Mouse (Mus musculus): ENCODE data around the gene Lamb2. TPM values are rescaled to one million over a fixed set of nuclear protein-coding genes. Genes with fewer than 3 reads are reported as not detected.

Lamb2 gene
- polyA plus RNA-seq, 1 experiment from 2014 or later = 10.9 TPM

DNA sequence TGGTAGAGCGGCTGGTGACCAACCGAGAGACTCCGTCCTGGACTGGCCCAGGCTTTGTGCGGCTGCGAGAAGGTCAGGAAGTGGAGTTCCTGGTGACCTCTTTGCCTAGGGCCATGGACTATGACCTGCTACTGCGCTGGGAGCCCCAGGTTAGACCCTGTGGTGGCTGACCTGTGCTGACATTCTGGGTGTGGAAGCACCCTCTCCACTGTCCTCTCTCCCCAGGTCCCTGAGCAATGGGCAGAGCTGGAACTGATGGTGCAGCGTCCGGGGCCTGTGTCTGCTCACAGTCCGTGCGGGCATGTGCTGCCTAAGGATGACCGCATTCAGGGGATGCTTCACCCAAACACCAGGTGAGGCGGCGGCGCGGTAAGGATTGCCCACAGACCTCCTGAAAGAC is 4.5 kb downstream of the Lamb2 start:
- no peak for ATAC-seq
- H3K27me3 ChIP-seq (replicated peaks) = peaks cover 17% of the 10 kb centered on the region
- no peak overlapping the region for H3K27ac ChIP-seq
- H3K9ac ChIP-seq = no peak overlapping the region
- H3K4me2 ChIP-seq = no peak overlapping the region
- peaks cover 17% of the 10 kb centered on the region for H3K4me1 ChIP-seq
- H3K4me3 ChIP-seq = no peak overlapping the region
- peaks cover 45% of the 10 kb centered on the region for H3K36me3 ChIP-seq
- WGBS (ENCODE audit: insufficient replicate concordance) = 82% methylated on average over 15 of the region's 15 CpGs
- H3K9me3 ChIP-seq (replicated peaks) = no peaks in the 10 kb centered on the region

DNA sequence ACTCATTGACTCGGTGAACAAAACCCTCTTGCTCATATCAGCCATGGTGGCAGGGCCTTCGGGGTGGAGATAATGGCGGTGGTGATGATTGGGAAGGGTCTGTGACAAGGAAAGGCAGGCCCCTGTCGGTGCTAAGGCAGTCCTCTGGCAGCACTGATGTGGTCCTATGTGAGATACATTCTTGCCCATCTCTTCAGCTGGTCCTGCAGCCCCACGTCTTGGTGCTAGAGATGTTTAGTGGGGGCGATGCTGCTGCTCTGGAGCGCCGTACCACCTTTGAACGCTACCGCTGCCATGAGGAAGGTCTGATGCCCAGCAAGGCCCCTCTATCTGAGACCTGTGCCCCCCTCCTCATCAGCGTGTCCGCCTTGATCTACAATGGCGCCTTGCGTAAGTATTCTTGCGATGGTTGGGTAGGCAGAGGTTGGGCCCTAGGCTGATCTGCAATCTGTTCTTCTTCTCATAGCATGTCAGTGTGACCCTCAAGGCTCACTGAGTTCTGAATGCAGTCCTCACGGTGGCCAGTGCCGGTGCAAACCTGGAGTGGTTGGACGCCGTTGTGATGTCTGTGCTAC is 5.9 kb downstream of the Lamb2 start:
- WGBS (ENCODE audit: insufficient replicate concordance) = 80% methylated on average over 19 of the region's 19 CpGs
- Histone ChIP-seq H3K4me1 (peaks cover 13% of the 10 kb centered on the region), H3K9me3 (replicated peaks) (no peaks in the 10 kb centered on the region), H3K4me3 (no peak overlapping the region), H3K4me2 (no peak overlapping the region), H3K36me3 (peaks cover 45% of the 10 kb centered on the region), H3K9ac (no peak overlapping the region), H3K27me3 (replicated peaks) (peaks cover 3% of the 10 kb centered on the region; the same call in 1 of the 2 replicates), H3K27ac (no peak overlapping the region)
- no peak for ATAC-seq

DNA sequence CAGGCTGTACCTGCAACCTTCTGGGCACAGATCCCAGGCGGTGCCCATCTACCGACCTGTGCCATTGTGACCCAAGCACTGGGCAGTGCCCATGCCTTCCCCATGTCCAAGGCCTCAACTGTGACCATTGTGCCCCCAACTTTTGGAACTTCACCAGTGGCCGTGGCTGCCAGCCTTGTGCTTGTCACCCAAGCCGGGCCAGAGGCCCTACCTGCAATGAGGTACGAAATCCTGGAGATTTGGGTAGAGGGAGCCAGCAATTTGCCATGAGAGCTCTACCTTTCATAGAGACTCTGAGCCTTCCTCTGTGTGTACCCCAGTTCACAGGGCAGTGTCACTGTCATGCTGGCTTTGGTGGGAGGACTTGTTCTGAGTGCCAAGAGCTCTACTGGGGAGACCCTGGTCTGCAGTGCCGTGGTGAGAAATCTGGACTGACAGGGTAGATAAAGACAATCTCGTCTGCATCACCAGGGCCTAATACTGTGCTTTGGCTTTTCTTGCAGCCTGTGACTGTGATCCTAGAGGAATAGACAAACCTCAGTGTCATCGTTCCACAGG is 7.5 kb downstream of the Lamb2 start:
- 75% methylated on average over 8 of the region's 8 CpGs for WGBS (ENCODE audit: insufficient replicate concordance)

DNA sequence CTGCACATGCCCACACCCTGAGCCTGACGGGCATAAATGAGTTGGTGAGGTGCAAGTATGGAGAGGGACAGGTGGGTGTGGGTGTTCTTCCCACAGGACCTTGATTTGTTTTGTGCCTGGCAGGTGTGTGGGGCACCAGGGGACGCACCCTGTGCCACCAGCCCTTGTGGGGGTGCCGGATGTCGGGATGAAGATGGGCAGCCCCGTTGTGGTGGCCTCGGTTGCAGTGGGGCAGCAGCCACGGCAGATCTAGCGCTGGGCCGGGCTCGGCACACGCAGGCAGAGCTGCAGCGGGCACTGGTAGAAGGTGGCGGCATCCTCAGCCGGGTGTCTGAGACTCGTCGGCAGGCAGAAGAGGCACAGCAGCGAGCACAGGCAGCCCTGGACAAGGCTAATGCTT is 8.9 kb downstream of the Lamb2 start:
- peaks cover 26% of the 10 kb centered on the region for H3K4me1 ChIP-seq
- no peak overlapping the region for H3K4me2 ChIP-seq
- ATAC-seq = no peak
- H3K27ac ChIP-seq = no peak overlapping the region
- 82% methylated on average over 17 of the region's 17 CpGs for WGBS (ENCODE audit: insufficient replicate concordance)
- no peak overlapping the region for H3K4me3 ChIP-seq
- H3K36me3 ChIP-seq = peaks cover 57% of the 10 kb centered on the region
- no peak overlapping the region for H3K9ac ChIP-seq
- no peaks in the 10 kb centered on the region for H3K27me3 ChIP-seq (replicated peaks)
- H3K9me3 ChIP-seq (replicated peaks) = no peaks in the 10 kb centered on the region

More for the DNA sequence above, 7.5 kb downstream of the Lamb2 start:
- H3K9ac ChIP-seq = no peak overlapping the region
- H3K4me1 ChIP-seq = peaks cover 19% of the 10 kb centered on the region
- no peaks in the 10 kb centered on the region for H3K27me3 ChIP-seq (replicated peaks)
- no peak overlapping the region for H3K27ac ChIP-seq
- no peaks in the 10 kb centered on the region for H3K9me3 ChIP-seq (replicated peaks)
- no peak overlapping the region for H3K4me3 ChIP-seq
- no peak for ATAC-seq
- peaks cover 47% of the 10 kb centered on the region for H3K36me3 ChIP-seq
- H3K4me2 ChIP-seq = no peak overlapping the region

DNA sequence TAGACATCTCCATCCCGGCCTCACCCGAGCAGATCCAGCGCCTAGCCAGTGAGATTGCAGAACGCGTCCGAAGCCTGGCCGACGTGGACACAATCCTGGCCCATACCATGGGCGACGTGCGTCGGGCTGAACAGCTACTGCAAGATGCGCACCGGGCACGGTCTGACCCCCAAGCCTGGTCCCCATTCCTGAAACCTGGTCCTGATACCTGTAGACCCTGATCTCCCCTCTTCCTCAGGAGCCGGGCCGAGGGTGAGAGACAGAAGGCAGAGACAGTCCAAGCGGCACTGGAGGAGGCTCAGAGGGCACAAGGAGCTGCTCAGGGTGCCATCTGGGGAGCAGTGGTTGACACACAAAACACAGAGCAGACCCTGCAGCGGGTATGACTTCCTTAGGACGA is 9.7 kb downstream of the Lamb2 start:
- Histone ChIP-seq H3K4me1 (peaks cover 26% of the 10 kb centered on the region), H3K36me3 (peaks cover 62% of the 10 kb centered on the region), H3K27ac (peak overlapping the region; percentile 96; the same call in 1 of the 2 replicates), H3K9me3 (replicated peaks) (no peaks in the 10 kb centered on the region), H3K9ac (no peak overlapping the region), H3K4me2 (no peak overlapping the region), H3K4me3 (no peak overlapping the region), H3K27me3 (replicated peaks) (no peaks in the 10 kb centered on the region)
- ATAC-seq = no peak
- WGBS (ENCODE audit: insufficient replicate concordance) = 91% methylated on average over 20 of the region's 20 CpGs

DNA sequence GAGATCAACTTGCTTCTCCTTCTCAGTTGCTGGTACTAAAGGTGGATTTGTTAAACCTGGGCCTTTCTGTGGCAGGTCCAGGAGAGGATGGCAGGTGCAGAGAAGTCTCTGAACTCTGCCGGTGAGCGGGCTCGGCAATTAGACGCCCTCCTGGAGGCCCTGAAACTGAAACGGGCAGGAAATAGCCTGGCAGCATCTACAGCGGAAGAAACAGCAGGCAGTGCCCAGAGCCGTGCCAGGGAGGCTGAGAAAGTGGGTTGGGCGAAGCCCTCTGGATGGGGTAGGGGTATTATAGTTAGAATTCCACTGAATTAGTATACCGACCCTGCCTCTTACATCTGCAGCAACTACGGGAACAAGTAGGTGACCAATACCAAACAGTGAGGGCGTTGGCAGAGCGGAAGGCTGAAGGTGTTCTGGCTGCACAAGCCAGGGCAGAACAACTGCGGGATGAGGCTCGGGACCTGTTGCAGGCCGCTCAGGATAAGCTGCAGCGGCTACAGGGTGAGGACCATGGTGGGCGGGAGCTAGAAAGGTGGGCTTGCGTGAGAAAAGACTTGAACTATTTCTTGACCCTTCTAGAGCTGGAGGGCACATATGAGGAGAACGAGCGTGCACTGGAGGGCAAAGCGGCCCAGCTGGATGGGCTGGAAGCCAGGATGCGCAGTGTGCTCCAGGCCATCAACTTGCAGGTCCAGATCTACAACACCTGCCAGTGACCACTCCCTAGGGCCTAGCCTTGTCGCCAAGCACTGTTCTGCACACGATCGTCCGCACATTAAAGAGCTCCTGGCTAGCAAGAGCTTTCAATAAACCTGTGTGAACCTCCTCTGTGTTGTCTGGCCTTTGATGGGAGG is 10.4 kb downstream of the Lamb2 start:
- Histone ChIP-seq H3K27ac (peak overlapping the region; percentile 96), H3K9ac (peak overlapping the region; percentile 94), H3K4me2 (peak overlapping the region; percentile 94), H3K27me3 (replicated peaks) (no peaks in the 10 kb centered on the region), H3K9me3 (replicated peaks) (no peaks in the 10 kb centered on the region), H3K4me3 (peak overlapping the region; percentile 95), H3K36me3 (peaks cover 64% of the 10 kb centered on the region), H3K4me1 (peaks cover 26% of the 10 kb centered on the region)
- no peak for ATAC-seq
- WGBS (ENCODE audit: insufficient replicate concordance) = 68% methylated on average over 26 of the region's 26 CpGs

DNA sequence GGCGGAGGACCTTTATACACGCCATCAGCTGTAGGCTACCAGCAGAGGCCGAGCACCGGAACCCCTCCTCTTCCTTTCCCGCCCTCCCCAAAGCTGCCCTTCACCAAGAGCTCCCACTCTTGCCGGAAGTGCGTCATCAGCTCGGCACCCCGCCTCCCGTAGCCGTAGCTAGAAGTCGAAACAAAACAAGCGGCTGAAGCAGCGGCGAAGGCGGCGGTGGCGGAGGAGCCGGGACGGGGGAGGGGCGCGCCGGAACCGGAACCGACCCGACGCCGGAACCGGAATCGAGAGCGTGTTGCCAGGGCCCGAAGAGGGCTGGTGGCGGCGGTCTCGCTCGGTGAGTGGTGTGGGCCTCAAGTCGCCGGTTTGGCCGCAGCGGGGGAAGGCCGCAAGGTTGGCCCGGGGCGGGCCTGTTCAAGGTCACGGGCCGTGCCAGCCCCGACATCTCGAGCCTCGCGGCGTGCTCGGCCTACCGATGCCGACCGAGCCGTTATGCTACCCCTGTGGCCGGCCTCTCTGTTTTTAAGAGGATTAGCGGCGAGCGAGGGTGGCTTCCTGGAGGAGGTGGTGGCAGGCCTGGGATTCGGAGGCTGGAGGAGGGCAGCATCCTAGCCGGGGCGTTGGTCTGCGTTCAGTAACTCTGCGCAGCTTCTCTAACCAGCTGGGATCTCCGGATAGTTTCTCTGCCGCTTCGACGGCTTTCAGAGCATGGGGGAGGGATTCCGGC is 11.2 kb downstream of the Lamb2 start, which contains the start of gene Usp19:
TSS of gene Usp19 (plus strand) at position 44 of the 727 bp plus-strand sequence.
- under 1% methylated on average over 69 of the region's 69 CpGs for WGBS (ENCODE audit: insufficient replicate concordance)
- no peaks in the 10 kb centered on the region for H3K9me3 ChIP-seq (replicated peaks)

DNA sequence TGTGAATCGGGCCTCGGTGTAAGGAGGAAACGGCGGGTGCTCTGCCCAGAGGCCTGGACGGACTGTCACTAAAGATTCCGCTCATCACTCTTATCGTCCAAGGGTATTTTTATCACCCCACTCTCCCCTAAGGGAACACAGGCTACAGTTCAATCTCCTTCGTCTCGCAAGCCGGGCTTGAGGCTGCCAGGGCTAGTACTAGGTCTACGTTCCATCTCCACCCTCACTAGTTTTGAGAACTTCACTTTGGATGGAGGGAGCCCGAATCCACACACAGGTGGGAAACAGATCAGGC is 11.7 kb downstream of the Lamb2 start:
- whole genome bisulfite sequencing (ENCODE audit: insufficient replicate concordance) = 3% methylated on average over 12 of the region's 12 CpGs
- H3K9ac ChIP-seq = peak overlapping the region; percentile 94
- peak overlapping the region; percentile 96 for H3K27ac ChIP-seq
- ATAC-seq = peak; percentile 4; the same call in 1 of the 2 replicates
- H3K36me3 ChIP-seq = peaks cover 69% of the 10 kb centered on the region
- peaks cover 26% of the 10 kb centered on the region for H3K4me1 ChIP-seq
- peak overlapping the region; percentile 94 for H3K4me2 ChIP-seq
- no peaks in the 10 kb centered on the region for H3K9me3 ChIP-seq (replicated peaks)
- peak overlapping the region; percentile 95 for H3K4me3 ChIP-seq
- no peaks in the 10 kb centered on the region for H3K27me3 ChIP-seq (replicated peaks)

More for the DNA sequence above, 11.2 kb downstream of the Lamb2 start, which contains the start of gene Usp19:
- H3K27me3 ChIP-seq (replicated peaks) = no peaks in the 10 kb centered on the region
- peaks cover 69% of the 10 kb centered on the region for H3K36me3 ChIP-seq
- peak within 1 kb of the TSS; percentile 94 for H3K4me2 ChIP-seq
- H3K27ac ChIP-seq = peak within 1 kb of the TSS; percentile 96
- H3K4me3 ChIP-seq = peak within 1 kb of the TSS; percentile 95
- ATAC-seq = peak; percentile 91
- peak within 1 kb of the TSS; percentile 94 for H3K9ac ChIP-seq
- peaks cover 26% of the 10 kb centered on the region for H3K4me1 ChIP-seq

DNA sequence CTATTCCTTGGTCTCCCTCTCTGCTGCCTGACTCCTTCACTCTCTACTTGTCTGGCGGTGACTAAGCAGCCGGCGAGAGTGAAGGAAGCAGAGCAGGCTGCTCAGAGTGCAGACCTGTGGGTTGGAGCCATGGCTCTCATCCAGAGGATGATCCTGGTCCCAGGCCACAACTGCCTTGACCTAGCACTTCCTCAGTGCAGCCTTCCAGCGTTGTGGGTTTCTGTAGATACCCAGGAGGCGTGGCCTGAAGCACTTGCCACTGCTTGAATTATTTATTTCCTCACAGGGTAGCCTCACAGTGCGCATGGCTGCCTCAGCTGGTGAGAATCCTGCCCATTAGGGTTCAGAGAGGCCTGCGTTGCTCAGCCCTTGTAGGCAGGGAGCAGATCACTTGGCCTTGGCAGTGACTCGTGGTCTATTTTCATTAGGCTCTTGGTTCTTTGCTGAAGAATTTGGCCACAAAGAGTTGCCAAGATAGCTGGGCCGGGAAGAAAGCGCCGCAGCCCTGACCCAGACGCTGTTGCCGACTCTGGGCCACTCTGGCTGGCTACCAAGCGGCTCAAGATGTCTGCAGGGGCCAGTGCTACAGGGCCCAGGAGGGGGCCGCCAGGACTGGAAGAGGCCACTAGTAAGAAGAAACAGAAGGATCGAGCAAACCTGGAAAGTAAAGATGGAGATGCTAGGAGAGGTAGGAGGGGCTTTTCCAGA is 12.7 kb downstream of the Lamb2 start:
- Histone ChIP-seq H3K27me3 (replicated peaks) (no peaks in the 10 kb centered on the region), H3K27ac (peak overlapping the region; percentile 96), H3K36me3 (peaks cover 72% of the 10 kb centered on the region), H3K4me2 (peak overlapping the region; percentile 94), H3K9me3 (replicated peaks) (no peaks in the 10 kb centered on the region), H3K4me1 (peaks cover 26% of the 10 kb centered on the region), H3K9ac (peak overlapping the region; percentile 94), H3K4me3 (peak overlapping the region; percentile 95)
- no peak for ATAC-seq
- 75% methylated on average over 16 of the region's 16 CpGs for WGBS (ENCODE audit: insufficient replicate concordance)

DNA sequence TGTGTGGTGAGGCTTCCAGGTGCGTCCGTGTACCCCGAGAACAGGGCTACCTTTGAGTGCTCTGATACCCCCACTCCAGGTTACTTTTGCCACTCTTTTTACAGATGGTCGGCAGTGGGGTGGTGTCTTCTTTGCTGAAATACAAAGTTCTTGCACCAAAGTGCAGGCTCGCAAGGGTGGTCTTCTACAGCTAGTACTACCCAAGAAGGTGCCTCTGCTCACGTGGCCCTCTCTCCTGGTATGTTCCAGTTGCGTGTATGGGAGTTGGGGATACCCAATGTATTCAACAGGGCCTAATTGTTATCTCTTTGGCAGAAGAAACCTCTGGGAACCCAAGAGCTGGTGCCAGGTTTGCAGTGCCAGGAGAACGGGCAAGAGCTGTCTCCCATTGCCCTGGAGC is 13.7 kb downstream of the Lamb2 start:
- no peaks in the 10 kb centered on the region for H3K9me3 ChIP-seq (replicated peaks)
- H3K4me1 ChIP-seq = peaks cover 26% of the 10 kb centered on the region
- H3K27me3 ChIP-seq (replicated peaks) = no peaks in the 10 kb centered on the region
- ATAC-seq = no peak
- 90% methylated on average over 8 of the region's 8 CpGs for WGBS (ENCODE audit: insufficient replicate concordance)
- no peak overlapping the region for H3K27ac ChIP-seq
- H3K9ac ChIP-seq = no peak overlapping the region
- no peak overlapping the region for H3K4me2 ChIP-seq
- H3K36me3 ChIP-seq = peaks cover 72% of the 10 kb centered on the region
- H3K4me3 ChIP-seq = no peak overlapping the region

DNA sequence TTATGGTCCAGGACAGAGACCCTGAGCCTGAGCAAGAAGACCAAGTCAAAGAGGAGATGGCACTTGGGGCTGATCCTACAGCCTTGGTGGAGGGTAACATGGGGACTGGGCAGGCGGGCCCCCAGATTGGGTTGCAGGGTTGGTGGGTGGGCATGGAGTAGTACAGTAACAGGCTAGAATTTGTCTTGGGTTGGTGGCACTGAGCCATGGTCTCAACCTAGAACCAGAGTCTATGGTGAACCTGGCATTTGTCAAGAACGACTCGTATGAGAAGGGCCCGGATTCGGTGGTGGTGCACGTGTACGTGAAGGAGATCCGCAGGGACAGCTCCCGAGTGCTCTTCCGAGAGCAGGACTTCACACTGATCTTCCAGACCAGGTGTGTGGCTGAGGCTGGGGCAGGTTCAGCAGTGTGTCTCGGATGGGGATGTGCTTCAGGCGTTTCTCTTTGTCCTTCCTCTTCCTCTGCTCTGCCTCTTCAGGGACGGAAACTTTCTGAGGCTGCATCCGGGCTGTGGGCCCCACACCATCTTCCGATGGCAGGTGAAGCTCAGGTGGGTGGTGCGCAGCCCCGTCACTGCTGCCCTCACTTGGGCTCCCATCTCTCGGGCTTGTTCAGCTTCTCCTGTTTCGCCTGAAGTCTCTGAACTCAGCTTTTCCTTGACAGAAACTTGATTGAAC is 14.8 kb downstream of the Lamb2 start:
- WGBS (ENCODE audit: insufficient replicate concordance) = 89% methylated on average over 19 of the region's 19 CpGs
- peaks cover 74% of the 10 kb centered on the region for H3K36me3 ChIP-seq
- peaks cover 26% of the 10 kb centered on the region for H3K4me1 ChIP-seq
- no peaks in the 10 kb centered on the region for H3K27me3 ChIP-seq (replicated peaks)
- H3K4me3 ChIP-seq = no peak overlapping the region
- no peak for ATAC-seq
- no peak overlapping the region for H3K27ac ChIP-seq
- H3K9ac ChIP-seq = no peak overlapping the region
- no peaks in the 10 kb centered on the region for H3K9me3 ChIP-seq (replicated peaks)
- H3K4me2 ChIP-seq = no peak overlapping the region
